Mouse (Mus musculus): ENCODE measurements around the gene Atl1. TPM values are rescaled to one million over a fixed set of nuclear protein-coding genes. Genes with fewer than 3 reads are reported as not detected.

The Atl1 gene
- total RNA-seq, 2 experiments from 2014 or later: 195 TPM

- TF ChIP-seq CTCF (conservative IDR thresholded peaks at IDR 0.05): no peak
- no peak for DNase-seq (ENCODE audit: low spot score in 2 of 2)
- Histone ChIP-seq H3K4me3 (no peak overlapping the region), H3K27ac (no peak overlapping the region)
These were observed 33.6 kb upstream of the Atl1 start for GRCm38 (mm10) chr12:69858847-69859246.

DNA sequence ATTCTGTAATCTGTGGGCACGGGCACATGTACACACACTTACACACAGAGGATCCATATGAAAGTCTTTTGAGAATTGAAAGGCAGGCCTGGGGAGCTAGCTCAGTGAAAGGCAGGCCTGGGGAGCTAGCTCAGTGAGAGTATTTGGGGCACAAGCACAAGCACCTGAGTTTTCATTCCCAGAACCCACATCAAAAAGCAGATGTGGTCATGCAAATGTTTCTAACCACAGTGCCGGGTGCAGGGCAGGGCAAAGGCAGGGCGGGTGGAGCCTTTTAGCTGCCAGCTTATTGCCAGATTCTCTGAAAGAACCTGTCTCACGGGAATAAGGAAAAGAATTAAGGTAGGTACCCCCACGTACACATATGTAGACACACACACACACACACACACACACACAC is 28.9 kb upstream of the Atl1 start:
- no peak for DNase-seq (ENCODE audit: low spot score in 2 of 2)
- Histone ChIP-seq H3K4me3 (no peak overlapping the region), H3K27ac (no peak overlapping the region)
- TF ChIP-seq CTCF (conservative IDR thresholded peaks at IDR 0.05): no peak

DNA sequence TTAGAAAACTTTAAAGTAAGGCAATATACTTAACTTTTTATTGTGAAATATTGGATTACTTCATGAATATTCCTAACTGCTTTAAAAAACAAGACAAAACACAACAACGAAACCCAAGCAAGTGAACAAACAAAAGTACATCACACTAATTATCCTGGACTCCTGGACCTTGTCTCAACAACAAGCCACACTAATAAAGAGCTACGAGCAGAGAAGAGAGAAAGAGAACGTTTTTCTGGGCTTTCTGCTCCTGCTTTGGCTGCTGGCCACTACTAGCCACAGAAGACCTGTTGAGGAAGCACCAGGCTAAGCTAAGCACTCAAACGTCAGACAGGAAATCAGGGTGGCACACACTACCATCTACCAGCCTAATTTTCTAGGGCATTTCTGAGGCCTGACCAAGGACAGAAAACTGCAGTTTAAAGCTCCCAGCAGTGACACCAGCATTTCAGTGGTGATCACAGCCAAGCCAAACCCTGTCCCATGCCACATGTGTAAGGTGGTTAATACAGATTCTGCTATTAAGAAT is 28.2 kb upstream of the Atl1 start:
- Histone ChIP-seq H3K4me3 (no peak overlapping the region), H3K27ac (peak overlapping the region; percentile 53)
- no peak for DNase-seq (ENCODE audit: low spot score in 2 of 2)
- TF ChIP-seq CTCF (conservative IDR thresholded peaks at IDR 0.05): no peak

DNA sequence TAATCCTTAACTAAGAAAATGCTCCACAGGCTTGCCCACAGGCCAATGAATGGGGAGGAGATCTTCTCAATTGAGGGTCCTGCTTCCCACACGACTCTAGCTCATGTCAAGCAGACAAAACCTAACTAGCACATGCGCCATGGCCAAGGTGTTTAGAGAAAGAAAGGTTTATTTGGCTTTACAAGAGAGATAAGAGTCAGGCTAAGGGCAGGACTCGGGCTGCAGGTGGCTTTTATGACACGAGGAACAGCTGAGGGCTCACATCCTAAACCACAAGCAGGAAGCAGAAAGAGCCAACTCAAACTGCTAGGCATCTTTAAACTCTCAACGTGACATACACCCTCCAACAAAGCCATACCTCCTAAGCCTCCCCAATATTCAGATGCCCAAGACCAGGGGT is 25.1 kb upstream of the Atl1 start:
- Histone ChIP-seq H3K27ac (no peak overlapping the region), H3K4me3 (no peak overlapping the region)
- TF ChIP-seq CTCF (conservative IDR thresholded peaks at IDR 0.05): no peak
- DNase-seq (ENCODE audit: low spot score in 2 of 2): no peak

DNA sequence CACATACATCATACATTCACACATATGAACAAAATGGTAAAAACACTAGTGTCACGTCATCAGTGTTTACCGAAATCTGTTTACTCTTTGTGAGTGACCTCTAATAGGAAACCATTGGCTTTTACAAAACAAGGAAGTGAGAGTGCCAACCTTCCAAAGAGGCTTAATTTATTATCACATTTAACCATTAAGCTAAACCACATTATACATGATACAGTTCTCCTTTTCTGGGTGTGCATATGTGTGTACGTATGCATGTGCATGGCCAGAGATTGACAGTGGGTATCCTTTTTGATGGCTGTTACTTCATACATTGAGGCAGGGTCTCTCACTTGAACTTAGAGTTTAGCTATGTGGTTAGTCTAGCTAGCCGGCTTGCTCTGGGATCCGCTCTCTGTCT is 20.8 kb upstream of the Atl1 start:
- Histone ChIP-seq H3K27ac (no peak overlapping the region), H3K4me3 (no peak overlapping the region)
- no peak for TF ChIP-seq CTCF (conservative IDR thresholded peaks at IDR 0.05)
- no peak for DNase-seq (ENCODE audit: low spot score in 2 of 2)

GRCm38 (mm10) chr12:69877842-69878363 is 14.5 kb upstream of the Atl1 start:
- DNase-seq (ENCODE audit: low spot score in 2 of 2): no peak
- peak overlapping the region; percentile 80 for H3K27ac ChIP-seq

GRCm38 (mm10) chr12:69879172-69879665 is 13.2 kb upstream of the Atl1 start:
- no peak for TF ChIP-seq CTCF (conservative IDR thresholded peaks at IDR 0.05)
- H3K27ac ChIP-seq: peak overlapping the region; percentile 80

More at GRCm38 (mm10) chr12:69877842-69878363, 14.5 kb upstream of the Atl1 start:
- no peak overlapping the region for H3K4me3 ChIP-seq
- no peak for TF ChIP-seq CTCF (conservative IDR thresholded peaks at IDR 0.05)

GRCm38 (mm10) chr12:69879739-69880138 is 12.7 kb upstream of the Atl1 start:
- TF ChIP-seq CTCF (conservative IDR thresholded peaks at IDR 0.05): no peak
- Histone ChIP-seq H3K4me3 (peak overlapping the region; percentile 27; the same call in 1 of the 2 replicates), H3K27ac (peak overlapping the region; percentile 80)
- DNase-seq (ENCODE audit: low spot score in 2 of 2): peak in 1 of 2 experiments; percentile 40

More at GRCm38 (mm10) chr12:69879172-69879665, 13.2 kb upstream of the Atl1 start:
- DNase-seq (ENCODE audit: low spot score in 2 of 2): no peak
- peak overlapping the region; percentile 27 for H3K4me3 ChIP-seq

DNA sequence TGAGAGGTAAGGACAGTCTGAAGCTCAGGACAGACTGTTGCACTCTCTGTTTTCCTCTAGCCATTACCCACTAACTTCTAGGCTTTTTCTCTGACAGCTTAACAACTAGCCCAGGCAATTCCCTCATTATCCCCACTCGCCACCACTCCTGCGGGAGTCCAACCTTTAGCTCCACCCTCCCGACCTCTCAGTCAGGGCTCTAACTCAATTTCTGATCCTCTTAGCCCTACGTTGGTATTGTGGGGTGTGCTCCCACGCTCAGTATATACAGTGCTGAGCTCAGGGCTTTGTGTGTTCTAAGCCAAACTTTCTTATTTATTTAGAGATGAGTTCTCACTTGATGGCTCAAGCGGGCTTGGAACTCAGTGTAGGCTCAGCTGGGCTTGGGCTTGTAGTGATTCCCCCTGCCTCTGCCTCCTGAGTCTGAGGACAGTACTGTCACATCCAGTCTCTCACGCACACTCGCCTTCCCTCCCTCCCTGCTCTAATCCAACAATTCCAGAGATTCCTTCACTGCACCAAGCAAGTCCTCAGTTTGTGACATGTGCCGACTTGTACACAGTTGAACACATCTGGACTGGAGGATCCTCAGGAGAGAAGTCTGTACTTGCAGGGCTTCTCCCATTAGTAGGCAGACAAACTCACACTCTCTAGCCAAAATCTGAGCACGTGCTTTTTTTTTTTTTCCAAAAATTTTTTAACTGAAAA is 11.1 kb upstream of the Atl1 start:
- peak overlapping the region; percentile 80 for H3K27ac ChIP-seq
- no peak overlapping the region for H3K4me3 ChIP-seq
- no peak for DNase-seq (ENCODE audit: low spot score in 2 of 2)
- no peak for TF ChIP-seq CTCF (conservative IDR thresholded peaks at IDR 0.05)

- DNase-seq (ENCODE audit: low spot score in 2 of 2): no peak
- no peak for TF ChIP-seq CTCF (conservative IDR thresholded peaks at IDR 0.05)
- Histone ChIP-seq H3K4me3 (no peak overlapping the region), H3K27ac (no peak overlapping the region)
These were observed 8.4 kb upstream of the Atl1 start for GRCm38 (mm10) chr12:69884053-69884452.

DNA sequence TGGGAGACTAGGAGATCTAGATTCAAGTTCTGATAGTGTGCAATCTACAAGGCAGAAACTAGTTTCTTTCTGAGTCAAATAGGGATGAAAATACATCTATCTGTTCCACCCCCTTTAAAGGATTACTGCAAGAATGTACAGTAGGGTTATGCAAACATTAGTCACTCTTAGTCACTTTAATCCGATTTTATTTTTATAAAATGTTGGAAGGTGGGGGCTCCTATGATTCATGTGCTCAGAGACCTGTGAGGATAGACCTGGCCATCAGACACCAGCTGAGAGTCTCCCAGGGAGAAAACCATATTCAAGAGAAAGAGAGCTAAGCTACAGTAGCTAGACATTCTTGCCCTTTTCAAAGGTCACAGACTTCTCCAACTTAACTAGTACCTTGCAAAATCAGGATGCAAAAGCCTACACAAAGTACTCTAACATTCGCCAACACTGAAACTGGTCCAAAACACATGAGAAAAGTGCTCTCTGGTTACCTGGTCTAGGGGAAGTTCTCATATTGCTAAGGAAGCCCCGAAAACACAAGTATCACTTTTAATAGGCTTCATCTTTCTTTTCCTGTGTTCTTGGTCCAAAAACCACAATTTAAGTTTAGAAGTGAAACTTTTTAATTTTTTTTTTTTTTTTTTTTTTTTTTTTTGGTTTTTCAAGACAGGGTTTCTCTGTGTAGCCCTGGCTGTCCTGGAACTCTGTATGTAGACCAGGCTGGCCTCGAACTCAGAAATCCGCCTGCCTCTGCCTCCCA is 7.1 kb upstream of the Atl1 start:
- no peak for TF ChIP-seq CTCF (conservative IDR thresholded peaks at IDR 0.05)
- no peak overlapping the region for H3K27ac ChIP-seq
- H3K4me3 ChIP-seq: no peak overlapping the region
- DNase-seq (ENCODE audit: low spot score in 2 of 2): no peak

DNA sequence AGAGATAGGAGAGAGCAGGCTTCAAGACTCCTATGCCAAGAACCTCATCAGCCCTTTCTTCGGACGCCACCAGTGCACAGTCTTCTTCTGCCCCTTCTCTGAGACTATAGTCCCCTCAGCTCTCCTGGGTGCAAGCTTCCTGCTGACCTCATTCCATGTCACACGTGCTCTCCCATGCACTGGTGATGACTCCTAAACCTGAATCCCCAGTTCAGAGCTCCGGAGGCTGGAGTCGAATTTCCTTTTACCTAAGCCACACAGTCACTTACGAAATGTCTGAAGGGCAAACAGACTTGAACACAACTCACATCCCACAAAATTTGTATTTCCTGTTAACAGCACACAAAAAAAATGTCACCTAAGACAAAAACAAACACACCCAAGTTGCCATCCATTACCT is 4.6 kb upstream of the Atl1 start:
- no peak overlapping the region for H3K4me3 ChIP-seq
- H3K27ac ChIP-seq: peak overlapping the region; percentile 51; the same call in 1 of the 2 replicates
- no peak for DNase-seq (ENCODE audit: low spot score in 2 of 2)
- TF ChIP-seq CTCF (conservative IDR thresholded peaks at IDR 0.05): no peak

GRCm38 (mm10) chr12:69888345-69888744 is 4.1 kb upstream of the Atl1 start:
- Histone ChIP-seq H3K4me3 (no peak overlapping the region), H3K27ac (peak overlapping the region; percentile 51; the same call in 1 of the 2 replicates)
- TF ChIP-seq CTCF (conservative IDR thresholded peaks at IDR 0.05): no peak
- DNase-seq (ENCODE audit: low spot score in 2 of 2): no peak

Measured in layer of hippocampus, adult 2 months (tissue).